Mouse (Mus musculus): ENCODE data around the gene Zbp1.

Zbp1 gene

DNA sequence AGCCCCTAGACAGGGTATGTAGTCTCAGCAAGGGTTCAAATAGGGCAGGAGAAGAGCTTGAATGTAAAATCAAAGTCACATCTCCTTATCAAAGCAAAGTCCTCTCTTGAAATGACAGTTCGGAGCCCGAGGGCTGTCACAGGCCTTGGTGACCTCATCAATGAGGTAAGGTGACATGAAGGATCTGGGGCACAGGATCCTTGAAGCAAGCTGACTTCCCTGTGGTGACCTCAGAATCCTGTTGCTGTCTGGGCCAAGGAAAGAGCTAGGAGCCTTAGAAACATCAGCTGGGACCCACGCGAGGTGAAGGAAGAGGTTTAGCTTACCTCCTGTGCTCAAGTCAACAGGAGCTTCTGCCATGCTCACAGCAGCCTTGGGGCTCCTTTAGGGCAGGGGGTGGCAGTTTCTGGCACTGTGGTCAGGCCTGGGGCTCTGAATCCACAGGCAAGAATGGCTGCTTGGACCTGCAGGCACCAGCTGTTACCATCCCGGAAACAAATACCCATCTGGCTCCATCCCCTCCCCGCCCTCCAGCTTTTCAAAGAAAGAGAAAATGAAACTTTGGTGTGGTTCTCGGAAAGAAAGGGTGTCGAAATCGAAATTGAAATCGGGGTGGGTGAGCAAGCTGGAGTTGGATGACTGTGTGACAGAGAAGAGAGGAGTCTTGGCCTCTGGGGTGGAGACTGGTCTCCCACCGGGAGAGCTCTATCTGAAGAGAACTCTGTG is at the start of gene Zbp1:
Gene Zbp1, minus strand, starts transcription at position 508 of the 726 bp plus-strand sequence.
- DNase-seq (ENCODE audit: low read depth, low spot score), result no peak

DNA sequence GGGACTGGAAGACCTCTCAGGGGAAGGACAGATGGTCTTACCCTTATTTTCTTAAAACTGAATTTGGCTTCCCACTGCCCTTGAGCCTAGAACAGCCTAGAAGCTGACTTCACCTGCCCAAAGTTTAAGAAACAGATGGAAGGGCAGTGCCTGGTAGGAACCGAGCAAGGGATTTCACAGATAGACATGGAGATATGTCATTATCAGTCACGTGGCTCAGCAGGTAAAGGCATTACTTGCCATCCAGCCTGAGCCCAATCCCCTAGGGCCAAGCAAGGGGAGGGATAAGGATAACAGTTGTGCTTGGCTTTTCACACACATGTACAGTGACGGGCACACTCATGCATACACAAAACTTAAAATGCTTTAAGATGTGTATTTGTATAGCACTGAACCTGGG is 48.8 kb upstream of the Zbp1 start:
- no peak for DNase-seq (ENCODE audit: low read depth, low spot score)

DNA sequence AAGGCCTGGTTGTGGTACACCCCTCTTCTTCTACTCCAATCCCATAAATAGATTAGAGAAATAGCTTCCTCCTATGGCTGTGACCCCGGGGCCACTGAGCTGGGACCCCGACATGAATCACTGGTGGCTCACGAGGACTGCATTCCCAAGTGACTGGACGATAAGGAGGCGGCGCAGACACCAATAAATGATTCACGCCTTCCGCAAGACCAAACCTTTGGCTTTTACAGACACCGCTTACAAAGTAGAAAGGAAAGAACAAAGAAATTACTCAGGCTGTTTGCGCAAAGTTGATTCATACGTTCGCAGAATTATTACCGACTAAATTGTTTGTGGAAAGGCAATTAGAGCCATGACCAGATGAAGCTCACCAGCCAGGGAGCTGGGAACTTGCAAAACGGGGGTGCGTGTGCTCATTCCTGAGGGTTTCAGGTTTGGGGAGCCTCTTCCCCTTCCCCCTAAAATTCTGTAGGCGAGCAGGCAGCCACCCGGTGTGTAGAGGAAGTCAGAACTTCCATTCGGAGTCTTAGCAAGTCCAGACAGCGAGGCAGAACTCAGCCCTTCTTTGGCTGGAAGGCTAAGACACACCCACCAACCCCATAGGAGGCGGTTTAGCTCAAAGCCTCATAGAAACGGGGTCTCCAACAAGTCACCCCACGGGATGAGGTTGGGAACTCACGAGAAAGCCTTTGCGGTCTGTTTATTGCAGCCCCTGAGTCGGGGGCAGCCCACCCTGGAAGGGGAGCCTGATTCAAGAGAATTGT is 47.8 kb upstream of the Zbp1 start:
- DNase-seq (ENCODE audit: low read depth, low spot score), result no peak

DNA sequence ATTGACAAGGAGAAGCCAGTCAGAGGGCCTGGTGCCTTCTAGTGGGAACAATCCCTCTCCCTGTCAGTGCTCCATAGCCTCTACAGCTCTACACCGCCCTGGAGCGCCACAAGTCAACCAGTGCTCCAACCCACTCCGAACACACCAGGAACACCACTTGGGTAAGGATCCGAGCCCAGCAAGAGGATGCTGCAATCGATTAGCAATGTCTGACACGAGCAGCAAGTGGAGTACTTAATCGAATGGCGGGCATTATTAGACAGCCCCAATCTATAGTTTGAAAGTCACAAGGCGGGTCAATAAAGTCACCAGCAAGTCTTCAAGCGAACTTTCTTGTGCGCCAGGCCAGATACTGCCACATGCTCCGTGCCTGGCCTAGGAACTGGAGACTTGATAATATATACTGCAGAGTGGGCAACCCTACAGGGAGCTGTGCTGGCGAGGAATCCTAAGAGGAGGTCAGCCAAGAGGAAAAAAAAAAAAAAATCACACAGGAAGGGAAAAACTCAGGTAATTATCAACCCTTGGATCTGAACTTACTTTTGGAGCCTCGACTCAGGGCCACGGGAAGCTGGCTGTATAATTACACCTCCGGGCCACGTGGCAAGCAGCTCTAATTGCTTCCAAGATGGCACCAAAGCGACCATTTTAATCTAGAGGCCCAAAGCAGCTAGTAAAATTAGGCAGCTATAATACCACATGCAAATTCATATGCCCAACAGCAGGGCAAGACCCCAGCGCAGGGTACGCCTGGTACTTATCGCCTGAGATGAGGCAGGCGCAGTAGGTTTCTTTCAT is 46.9 kb upstream of the Zbp1 start:
- DNase-seq (ENCODE audit: low read depth, low spot score), result no peak

DNA sequence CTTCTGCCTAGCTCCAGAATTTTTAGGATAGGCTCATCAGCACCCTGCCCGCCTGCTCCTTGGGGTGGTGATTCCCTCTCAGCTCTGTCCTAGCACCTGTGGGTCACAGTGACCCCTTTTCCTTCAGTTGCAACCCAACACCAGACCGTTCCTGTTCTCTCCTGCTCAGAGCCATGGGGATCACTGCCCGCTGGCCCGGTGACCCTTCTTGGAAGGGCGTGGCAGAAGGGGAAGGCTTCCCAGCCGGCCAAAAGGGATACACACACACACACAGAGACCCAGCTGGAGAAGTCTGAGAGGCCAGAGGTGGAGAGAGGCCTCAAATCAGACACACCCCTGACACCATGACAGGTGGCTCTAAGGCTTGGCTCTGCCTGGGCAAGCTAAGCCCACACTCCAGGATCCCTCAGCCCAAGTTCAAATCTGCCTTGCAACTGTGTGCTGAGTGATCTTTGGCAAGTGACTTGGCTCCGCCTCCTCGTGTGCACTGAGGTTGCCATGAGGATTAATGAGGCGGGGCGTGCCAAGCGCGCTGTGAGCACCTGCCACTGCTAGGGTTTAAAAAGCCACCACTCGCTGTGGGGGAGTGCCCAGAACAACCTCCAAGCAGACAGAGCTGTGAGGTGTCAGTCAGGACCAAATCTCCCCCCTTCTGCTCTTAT is 45.9 kb upstream of the Zbp1 start:
- DNase-seq (ENCODE audit: low read depth, low spot score), result peak; percentile 49

DNA sequence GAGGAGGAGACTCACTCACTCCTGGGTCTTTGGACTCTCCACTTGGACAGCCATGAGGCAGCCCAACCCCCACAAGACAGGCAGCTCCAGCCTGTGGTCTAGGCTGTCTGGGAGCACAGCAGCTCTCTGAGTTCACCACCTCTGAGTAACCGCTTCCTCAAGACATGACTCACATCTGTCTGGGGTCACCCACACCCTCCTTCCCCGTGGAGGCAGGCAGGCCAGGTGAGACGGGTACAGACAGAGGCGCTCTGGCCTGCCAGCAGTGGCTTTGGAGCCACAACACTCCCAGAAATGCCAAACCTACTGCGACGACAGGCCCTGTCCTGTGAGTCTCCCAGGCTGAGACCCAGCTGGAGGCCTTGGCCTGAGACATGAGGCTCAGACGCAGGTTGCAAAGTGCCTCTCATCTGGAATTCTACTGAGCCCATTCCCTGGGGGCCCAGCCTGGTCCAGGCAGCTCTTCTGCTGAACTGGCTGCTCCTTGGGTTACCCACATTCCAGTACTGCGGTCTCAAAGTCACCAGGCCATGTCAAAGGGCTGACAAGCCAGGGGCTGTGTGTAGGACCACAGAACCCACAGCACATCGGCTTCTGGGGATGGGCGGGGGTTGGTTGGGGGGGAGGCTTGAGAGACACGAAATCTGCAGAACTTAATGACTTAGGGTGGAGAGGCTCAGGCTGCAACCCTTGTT is 45.1 kb upstream of the Zbp1 start:
- no peak for DNase-seq (ENCODE audit: low read depth, low spot score)

DNA sequence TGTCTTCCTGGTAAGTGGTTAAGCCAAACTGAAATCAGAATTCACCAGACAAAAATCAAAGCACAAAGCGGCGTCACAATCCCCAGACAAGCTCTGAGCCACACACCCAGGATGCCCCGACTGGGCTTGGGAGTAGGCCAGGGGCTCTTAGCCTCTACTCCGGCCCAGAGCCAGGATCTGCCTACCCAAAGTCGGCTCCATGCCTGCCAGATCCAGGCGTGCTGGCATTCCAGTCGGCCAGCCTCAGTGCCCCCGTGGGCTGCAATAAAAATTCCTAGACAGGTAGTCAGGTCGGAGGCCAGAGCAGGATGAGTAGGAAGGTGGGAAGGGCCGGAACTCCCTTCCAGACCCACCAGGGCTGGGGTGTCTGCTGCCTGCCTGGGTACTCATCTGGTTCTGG is 42.8 kb upstream of the Zbp1 start:
- no peak for DNase-seq (ENCODE audit: low read depth, low spot score)

DNA sequence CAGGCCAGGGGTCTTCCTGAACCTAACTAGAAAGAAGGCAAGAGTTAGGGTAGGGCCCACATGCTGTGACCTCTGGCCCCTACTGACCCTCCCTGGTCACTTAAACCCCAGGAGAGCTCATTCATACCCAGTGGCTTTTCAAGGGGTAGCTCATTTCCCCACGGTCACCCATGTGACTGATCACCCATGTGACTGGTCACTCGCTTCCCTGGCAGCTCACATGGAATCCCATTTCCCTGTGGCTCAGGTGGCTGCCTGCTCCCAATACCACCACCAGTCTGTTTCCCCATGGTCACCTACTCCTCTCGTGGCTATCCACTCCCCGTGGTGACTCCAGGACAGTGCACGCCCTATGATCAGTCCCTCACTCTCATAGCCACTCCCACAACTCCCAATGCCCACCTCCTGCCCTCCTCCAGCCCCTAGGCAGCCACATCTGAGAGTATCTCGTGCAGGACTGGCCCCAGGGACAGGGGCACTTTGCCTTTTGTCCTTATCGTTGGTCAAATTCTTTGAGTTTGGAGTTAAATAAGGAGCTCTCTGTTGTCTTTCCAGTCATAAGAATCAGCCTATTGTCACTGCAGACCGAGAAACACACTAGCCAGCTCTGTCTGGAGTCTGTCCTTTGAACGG is 39.9 kb upstream of the Zbp1 start:
- no peak for DNase-seq (ENCODE audit: low read depth, low spot score)

DNA sequence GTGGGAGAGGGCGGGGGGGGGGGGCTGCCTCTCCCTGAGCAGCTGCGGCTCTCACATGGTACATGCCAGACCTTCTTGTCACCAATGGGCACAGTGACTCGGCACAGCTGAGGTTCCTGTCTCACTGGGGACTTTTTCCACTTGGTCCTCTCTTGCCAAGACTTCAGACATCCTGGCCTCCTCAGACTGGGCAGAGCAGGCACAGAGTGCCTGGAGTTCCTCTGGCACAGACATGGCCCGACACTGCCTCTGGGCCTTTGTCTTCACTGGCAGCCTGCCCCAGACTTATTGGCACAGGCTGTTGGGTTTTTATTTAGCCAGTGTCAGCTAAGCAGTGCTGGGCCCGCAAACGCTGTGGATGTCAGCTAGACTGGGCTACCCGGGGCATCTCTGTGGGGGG is 38.9 kb upstream of the Zbp1 start:
- DNase-seq (ENCODE audit: low read depth, low spot score), result no peak

DNA sequence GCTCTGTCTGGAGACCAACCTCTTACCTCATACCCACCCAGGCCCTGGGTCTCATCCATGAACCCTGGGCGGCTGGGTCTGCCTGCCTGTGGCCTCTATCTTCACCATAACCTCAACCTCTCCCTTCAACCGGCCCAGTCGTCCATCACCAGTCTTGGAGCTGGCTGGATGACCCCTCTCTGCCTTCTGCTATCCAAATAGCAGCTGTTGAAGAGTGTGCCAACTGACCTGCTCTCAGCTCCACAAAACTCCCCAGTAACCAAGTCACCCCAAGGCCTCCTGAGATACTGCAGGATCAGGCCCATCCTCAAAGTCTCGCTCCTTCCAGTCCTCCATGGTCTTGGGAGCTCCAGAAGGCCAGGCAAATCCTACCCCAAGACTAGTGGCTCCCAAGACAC is 37.8 kb upstream of the Zbp1 start:
- DNase-seq (ENCODE audit: low read depth, low spot score), result no peak

DNA sequence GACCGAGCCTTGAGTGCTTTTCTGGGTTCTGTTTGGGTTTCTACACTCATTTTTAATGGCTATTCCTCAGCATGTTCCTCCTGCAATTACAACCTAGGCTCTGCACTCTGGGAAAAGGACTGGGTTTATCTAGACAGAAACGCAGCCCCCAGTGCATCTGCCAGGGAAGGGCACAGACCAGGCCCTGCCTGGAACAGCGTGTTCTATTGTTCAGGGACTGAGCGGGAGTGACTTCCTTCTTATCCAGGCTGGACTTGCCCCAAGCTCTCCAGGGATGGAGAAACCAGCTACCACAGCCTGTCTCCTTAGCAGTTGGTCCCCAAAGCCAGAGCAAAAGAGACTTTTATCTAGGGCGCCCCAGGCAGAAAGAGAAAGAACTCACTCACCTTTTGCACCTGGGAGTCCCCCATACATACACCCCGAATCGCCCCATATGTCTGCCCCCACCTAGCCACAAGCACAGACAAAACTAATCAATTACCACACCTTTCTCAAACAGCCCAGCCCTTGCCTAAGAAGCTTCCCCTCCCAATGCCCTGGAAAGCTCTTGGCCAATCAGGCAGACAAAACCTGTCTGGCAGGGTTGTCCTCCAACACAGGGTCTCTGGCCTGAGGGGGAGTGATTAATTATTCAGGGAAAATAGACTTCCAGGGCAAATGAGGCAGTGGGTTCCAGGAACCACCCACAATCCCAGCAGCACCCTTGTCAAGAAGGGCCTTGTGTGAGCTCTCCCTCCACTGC is 37.3 kb upstream of the Zbp1 start:
- no peak for DNase-seq (ENCODE audit: low read depth, low spot score)

DNA sequence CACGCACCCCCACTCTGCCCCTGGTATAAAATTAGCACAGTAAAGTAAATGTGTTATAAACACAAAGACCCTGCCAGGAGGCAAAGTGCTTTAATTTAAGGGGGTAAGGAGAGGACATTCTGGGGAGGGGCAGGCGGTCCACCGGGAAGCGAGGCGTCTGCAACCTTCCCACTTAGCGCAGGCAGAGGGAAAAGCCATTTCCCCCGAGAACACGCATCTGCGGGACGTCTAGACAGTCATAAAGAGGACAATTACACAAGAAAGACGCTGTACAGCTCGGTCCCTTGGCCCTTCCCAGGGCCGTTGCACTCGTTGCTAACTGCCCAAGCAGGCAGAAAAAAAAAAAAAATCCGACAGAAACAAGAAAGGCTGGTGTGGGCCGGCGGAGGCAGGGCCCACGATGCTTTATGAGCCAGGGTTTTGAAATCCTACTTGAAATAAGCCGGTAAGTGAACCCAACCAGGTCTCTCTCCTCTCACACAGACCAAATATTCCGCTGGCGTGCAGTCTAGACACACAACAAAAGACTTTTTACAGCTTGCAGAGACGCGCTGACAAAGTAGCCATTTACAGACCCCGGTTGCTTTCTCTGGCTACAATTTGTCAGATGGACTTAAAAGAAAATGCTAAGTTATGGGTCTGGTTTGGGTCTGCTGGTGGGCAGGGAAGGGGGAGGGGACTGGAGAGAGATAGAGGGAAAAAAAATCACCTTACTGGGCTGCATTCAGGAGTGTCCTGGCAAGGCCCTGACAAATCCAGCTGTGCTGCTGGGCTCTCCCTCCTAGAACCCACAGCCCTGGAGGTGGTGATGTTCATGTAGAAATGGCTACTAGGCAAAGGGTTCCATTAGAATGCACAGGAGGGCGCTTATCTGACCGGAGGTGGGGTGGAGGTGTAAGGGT is 35.3 kb upstream of the Zbp1 start:
- DNase-seq (ENCODE audit: low read depth, low spot score), result no peak

DNA sequence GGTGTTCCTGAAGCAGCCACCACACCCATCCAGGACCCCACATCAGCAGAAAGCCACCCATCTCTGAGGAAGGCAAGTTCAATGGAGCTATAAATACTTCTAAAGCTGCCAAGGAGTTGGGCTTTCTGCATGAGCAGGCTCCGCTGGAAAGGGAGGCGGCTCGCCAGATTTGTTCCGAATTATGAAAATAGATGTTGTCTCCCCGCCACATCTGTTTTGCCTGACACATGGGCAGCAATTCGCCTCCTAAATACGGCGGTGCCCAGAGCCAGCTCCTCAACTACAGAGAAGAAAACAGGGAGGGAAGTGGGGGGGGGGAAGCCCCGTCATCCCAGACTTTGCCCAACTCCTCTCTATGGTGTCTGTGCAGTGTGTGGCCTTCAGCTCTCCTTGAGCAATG is 33.0 kb upstream of the Zbp1 start:
- DNase-seq (ENCODE audit: low read depth, low spot score), result no peak

DNA sequence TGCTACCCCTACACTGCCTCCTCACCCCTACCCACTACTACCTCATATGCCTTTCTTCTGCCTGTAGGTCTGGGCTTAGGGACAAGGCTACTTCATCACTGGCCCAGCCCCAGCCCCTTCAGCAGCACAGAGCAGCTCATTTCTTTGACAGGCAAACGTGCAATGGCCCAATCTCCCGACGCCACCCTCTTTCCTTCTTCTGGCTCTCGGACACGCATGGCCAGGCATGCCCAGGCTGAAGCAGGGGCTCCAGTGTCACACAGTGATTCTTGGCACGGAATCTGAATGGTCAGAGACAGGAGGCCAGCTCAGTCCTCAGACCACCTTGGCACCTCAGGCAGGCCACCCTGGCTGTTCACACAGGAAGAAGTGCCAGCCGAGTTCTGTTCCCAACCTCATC is 32.4 kb upstream of the Zbp1 start:
- DNase-seq (ENCODE audit: low read depth, low spot score), result no peak

DNA sequence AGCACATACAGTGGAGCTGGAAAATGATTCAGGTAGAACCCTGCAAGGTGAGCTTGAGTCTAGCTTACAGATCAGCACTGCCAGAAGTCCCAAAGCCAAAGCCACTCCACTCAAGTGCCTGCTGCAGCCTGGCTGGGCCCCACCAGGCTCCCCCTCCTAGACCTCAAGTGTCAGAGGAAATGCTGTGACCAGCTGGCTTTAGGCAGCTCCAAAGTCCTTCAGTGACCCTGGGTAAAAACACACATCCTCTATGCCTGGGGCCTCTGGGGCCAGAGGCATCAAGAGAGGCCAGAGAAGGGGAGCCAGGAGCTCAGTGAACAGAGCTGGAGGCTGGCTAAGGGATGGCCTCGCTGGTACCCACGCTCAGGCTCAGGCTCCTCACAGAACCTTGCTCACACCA is 31.7 kb upstream of the Zbp1 start:
- DNase-seq (ENCODE audit: low read depth, low spot score), result no peak

DNA sequence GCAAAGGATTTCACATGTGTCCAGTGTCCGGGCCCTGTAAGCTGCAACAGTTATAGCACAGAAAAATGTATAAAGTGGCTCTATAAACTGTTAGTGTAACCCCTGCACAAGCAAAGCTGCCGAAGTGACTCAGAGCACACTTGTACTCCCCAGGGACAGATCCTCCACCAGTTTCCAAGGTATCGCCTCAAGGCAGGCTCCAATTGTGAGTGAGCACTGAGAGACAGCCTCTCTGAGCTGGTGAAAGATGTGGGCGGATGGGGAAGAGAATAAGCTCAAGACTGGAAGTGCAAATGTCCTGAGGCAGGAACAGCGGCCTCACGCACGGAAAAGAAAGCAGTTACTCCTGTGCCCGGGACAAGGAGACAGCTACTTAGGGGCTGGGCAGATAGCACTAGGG is 31.2 kb upstream of the Zbp1 start:
- no peak for DNase-seq (ENCODE audit: low read depth, low spot score)

DNA sequence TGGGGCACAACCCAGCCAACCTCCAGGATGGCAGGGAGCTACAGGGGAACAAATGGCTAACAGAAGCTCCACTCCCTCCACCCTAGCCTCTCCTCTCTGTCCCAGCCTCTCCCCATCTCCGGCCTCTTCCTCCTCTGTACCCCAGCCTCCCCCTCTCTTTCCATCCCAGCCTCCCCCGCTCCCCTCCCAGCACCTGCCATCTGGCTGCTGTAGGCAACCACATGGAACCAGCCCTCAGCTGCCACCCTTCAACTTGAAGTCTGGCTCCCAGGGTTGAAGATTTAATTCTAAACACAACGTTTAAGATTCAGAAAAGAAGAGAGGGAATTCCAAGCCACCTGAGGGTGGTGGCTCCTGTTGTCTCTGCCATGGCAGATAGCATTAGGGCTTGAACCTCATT is 30.7 kb upstream of the Zbp1 start:
- no peak for DNase-seq (ENCODE audit: low read depth, low spot score)

DNA sequence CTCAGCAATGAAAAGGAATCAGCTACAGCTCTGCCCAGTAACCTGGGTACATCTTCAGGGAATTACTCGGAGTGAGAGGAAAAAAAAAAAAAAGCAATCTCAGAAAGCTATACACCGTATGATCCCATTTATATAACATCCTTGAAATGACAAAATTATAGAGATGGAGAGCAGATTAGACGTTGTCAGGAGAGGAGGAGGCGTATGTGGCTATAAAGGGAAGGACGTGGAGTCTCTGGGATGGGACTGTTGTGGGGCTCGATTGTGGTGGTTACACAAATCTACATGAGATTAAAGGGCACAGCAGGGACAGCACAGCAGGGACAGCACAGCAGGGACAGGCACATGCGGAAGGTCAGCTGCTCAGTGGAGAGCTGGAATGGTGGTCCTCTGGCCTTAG is 30.1 kb upstream of the Zbp1 start:
- no peak for DNase-seq (ENCODE audit: low read depth, low spot score)

DNA sequence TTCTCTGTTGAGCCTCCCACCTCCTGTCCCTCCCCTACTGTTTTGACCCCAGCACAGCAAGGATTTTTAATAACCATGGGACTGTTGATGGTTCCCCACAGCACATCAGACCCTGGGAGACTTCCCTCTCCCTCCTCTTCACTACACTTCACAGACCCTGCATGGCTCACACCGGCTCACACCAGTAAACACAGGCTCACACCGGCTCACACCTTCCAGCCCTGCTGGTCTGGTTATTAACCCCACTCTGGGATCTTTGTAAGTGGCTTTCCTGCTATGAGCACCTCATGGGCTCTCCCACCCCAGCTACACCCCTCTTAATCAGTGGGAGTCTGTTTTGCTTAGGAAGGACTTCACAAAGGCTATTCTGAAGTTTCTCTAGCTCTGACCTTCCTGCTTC is 29.2 kb upstream of the Zbp1 start:
- DNase-seq (ENCODE audit: low read depth, low spot score), result no peak
